Mouse (Mus musculus): ENCODE measurements at regions not wholly inside any gene's neighbourhood (a gene's known extent, or its start where the extent isn't known, plus 50 kb on each side); places are given as distances from the start of the nearest gene placed in this dataset.

DNA sequence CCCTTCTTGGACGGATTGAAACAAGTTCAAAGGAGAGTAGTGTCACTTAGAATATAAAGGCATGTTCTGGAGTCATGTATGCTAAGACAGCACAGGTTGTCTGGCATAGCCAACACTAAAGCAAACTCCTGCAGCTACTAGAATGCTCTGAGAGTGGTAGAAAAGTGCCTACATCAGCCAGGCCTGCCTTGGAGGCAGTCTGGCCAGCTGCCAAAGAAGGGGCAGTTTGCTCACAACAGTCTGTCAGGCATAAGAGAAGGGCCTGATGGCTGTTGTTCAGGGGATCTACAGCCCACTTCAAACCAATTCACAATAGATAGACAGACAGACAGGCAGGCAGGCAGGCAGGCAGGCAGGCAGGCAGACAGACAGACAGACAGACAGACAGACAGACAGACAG lies 136.5 kb upstream of the Dap start:
- no peak for DNase-seq (ENCODE audit: low spot score)

- DNase-seq (ENCODE audit: low spot score), result no peak
Observed at GRCm38 (mm10) chr15:31091916-31092570, 132.1 kb upstream of the Dap start.

DNA sequence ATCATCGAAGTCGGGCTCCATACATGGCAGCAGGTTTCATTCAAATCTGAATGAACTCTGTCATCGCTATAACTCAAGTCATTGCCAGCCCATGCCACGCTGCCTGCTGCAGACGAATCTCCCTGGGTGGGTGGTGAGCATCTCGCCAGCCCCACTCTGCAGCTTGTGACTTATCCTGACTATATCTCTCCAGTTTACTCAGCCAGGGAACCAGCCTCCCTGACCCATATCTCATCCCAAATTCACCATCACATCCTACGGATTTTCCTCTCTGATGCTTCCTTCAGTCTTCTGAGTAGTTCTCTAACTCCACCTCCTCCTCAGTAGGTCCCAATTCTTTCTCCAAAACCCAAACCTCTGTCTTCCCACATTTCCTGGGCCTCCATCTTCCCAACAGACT lies 127.9 kb upstream of the Dap start:
- DNase-seq (ENCODE audit: low spot score), result no peak

DNA sequence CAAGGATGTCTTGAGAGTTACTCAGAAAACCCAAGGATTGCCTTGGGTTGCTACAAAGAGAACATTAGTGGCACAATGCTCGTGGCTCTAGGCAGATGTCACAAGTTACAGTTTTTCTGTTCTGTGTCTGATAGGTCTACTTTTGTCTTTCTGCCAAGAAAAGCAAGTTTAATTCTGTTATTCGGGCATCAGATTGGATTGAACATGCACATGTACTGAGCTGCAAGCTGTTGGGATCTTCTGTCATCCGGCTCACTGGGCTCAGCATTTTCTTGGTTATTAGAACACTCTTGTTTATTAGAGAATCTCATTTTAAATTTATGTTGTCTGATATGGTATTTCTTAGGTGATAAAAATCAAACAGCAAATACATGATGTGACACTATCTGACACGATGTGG lies 126.8 kb upstream of the Dap start:
- DNase-seq (ENCODE audit: low spot score), result no peak

DNA sequence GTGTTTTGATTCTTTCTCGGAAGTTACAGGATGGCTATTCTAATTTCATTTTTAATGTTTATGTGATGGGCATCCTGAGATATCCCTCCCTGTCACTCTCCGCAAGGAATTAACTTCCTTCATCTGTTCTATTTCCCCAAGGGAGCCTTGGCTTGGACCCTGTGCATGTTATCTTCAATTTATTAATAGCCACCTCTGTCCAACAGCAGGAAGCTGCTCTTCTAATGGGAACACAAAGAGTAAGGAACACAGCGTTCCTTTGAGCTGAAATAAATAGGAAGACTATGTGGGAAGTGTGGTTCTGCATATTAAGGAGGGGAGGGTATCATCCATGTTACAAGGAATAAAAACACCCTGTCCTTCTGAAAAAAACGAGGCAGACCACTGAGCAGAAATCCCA lies 119.4 kb upstream of the Dap start:
- DNase-seq (ENCODE audit: low spot score), result no peak

DNA sequence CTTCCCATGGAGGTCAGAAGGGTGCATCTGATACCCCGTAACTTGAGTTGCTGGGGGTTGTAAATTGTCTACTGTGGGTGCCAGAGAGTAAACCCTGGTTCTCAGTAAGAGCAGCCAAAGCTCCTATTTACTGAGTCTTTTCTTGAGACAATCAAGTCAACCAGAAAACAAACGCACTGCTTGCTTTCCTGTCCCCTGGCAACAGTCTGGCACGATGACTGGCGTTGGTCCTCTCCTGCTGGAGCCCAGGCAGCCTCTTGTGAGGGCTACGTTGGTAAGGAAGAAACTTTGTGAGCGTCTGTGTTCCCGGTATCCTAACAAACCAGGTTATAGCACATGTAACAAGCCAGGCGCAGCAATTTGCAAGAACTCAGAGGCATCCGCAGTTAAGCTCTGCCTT lies 117.2 kb upstream of the Dap start:
- DNase-seq (ENCODE audit: low spot score), result no peak

GRCm38 (mm10) chr15:31113216-31113615 lies 110.9 kb upstream of the Dap start:
- DNase-seq (ENCODE audit: low spot score), result no peak

DNA sequence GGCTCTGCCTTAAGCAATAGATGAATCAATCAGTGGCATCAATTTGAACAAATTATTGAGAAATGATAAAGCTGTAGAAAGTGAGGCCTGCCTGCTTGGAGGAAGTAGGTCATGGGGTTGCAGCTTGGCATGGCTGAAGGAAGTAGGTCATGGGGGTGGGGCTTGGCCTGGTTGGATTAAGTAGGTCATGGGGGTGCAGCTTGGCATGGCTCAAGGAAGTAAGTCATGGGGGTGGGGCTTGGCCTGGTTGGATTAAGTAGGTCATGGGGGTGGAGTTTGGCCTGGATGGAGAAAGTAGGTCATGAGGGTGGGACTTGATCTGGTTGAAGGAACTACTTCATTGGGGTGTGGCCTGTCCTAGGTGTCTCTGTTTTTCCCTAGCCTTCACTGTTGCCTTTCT lies 106.8 kb upstream of the Dap start:
- DNase-seq (ENCODE audit: low spot score), result peak; percentile 41

- peak; percentile 18 for DNase-seq (ENCODE audit: low spot score)
Observed at GRCm38 (mm10) chr15:31120147-31120546, 104.0 kb upstream of the Dap start.

DNA sequence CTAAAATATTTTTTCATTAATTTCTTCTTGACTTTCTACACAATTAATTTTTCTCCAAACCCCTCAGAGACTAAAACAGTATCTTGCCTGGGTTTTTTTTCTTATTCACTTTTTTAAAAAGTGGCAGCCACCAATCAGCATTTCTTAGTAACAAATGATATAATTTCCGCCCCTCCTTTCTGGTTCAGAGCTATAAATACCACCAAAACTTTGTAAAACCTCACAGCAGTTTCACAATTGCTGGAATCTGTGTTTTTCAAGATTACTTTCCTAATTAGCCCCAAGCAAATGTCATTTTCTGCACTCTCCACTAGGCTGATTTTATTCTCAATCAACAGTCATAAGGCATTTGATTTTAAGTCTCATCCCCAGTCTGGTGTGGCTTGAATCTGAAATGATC lies 98.3 kb upstream of the Dap start:
- DNase-seq (ENCODE audit: low spot score), result no peak

- DNase-seq (ENCODE audit: low spot score), result no peak
Observed at GRCm38 (mm10) chr15:31126999-31127398, 97.1 kb upstream of the Dap start.

- DNase-seq (ENCODE audit: low spot score), result no peak
Observed at GRCm38 (mm10) chr15:31134891-31135290, 89.2 kb upstream of the Dap start.

DNA sequence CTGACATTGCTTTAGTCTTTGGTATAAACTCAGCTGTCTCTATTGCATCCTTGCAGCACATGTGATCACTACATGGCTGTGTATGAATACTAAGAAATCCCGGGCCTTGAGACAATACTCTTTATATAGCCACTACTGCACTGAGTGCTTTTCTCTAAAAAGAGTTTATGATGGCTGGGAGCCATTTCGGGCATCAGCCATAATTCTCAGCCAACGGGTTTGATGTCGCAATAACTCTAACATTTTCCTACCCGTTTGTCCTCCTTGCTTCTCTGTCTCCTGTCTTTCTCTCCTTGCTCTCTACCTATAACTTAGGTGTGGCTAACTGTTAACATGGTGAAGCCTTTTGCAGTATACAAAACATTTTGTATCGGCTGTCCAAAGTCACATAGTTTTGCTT lies 85.5 kb upstream of the Dap start:
- DNase-seq (ENCODE audit: low spot score), result no peak

DNA sequence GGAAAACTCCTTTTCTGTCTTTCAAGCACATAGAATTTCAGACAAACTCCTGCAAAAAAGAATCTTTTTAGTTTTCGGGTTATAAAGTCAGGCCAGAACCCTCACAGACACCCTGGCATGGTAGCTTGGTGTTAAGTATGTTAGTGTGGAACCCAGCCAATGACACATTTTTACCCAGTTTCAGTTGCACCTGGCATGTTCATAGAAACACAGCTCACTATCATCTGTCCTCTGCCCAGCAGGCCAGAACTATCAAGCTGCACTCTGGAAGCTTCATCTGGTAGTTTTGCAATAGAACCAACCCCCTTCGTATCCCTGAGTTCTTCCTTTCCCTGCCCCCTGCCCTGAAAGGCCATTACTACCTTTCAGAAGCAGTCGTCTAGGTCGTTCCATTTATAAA lies 82.4 kb upstream of the Dap start:
- DNase-seq (ENCODE audit: low spot score), result no peak

- DNase-seq (ENCODE audit: low spot score), result no peak
Observed at GRCm38 (mm10) chr15:31148251-31149145, 75.6 kb upstream of the Dap start.

GRCm38 (mm10) chr15:31149855-31150254 lies 74.3 kb upstream of the Dap start:
- DNase-seq (ENCODE audit: low spot score), result no peak

- peak; percentile 80 for DNase-seq (ENCODE audit: low spot score)
Observed at GRCm38 (mm10) chr15:31150546-31151471, 73.3 kb upstream of the Dap start.

GRCm38 (mm10) chr15:31155141-31155540 lies 69.0 kb upstream of the Dap start:
- DNase-seq (ENCODE audit: low spot score), result no peak

DNA sequence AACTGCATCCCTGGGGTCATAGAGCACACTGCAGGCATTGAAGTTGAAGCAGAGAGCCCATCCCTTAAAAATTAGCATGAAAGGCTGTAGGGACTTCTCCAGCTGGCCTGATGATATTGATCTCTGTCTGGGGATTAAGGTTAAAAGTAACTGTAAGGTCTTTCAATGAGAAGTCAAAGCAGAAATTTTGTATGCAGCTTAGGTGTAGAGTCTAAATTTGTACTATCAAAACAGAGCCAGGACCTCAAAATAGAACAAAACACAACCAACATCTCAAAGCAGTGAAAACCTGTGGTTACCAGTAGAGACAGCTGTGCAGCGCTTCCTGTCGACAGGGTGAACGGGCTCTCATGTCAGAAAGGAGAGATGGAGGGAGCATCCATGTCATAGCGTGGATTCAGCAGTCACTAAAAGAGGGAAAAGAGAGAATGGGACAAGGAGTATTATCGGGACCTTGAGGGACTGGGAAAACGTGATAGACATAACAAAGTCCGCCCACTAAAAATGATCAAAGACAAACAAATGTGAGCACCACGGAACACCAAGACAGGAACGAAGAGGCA lies 57.5 kb upstream of the Dap start:
- no peak for DNase-seq (ENCODE audit: low spot score)

DNA sequence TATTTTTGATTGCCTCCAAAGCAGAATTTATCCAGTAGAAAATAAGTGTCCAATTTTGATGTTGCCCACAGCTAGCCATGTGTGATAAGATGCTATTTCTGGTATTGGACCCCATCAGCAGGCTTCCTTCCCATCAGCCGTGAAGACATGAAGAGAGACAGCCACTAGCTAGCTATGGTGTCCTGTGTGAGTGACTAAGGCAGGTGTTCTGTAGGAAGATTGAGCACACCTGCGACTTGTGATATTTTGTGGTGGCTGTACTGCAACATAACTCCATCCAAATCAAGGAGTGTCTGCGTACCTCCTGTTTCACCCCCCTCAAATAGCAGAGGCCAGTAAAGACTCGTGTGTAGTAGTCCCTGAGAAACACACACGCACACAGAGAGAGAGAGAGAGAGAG lies 56.6 kb upstream of the Dap start:
- no peak for DNase-seq (ENCODE audit: low spot score)

DNA sequence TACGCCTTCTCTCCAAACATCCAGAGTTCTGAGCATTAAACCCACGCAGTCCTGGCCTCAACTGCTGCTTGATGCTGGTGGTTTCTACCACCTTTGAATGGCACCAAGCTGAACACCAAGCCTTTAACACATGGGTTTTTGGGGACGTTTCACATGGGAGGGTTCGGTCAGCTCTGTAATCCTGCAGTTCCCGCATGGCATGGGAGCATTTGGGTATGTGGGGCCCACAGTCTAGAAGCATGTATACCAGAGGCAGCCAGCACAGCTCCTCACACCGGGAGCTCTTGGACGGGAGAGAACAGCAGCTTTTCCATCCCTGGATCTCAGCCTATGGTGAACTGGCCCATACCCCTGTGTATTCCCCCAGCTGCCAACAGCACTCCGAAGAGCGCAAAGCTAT lies 55.9 kb upstream of the Dap start:
- DNase-seq (ENCODE audit: low spot score), result no peak
